Mouse (Mus musculus) ES-E14 (cell line): ENCODE measurements around the gene Slc4a1.

ENCODE experiments used
- MAFK ChIP-seq: IDR thresholded peaks from 2 replicates; pipeline ENCODE4 v1.6.1; 2014; ENCODE audit warnings: mild to moderate bottlenecking, low read depth, low read length, inconsistent platforms; ENCODE audit not compliant: insufficient read depth
- ZC3H11A ChIP-seq: IDR thresholded peaks from 2 replicates; pipeline ENCODE4 v1.6.1; 2012; ENCODE audit warnings: low read depth, mild to moderate bottlenecking, inconsistent platforms, low read length, borderline replicate concordance

DNA sequence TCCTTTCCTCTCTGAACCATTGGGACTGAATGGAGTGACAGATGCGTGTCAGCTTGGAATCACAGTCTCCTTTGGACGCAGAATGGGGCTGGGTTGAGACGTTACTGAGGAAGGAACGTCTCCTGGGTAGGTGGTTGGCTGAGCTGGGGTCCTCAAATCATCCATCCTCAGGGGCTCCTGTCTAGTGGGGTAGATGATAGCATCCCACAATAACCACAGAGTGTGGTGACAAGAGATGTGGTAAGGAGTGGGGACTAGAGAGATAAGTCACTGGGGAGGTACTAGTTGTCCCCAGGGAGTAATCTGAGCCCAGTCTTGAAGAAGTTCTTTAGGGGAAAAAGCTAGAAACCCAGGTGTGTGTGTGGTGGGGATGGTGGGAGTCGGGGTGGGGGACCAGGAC lies 2.3 kb upstream of the Slc4a1 start:
- no peak for TF ChIP-seq MAFK
- no peak for TF ChIP-seq ZC3H11A
